In genomic region chr2:18799265-18799965, GRCm38 (mm10) we compare ENCODE assay signal across 8 mouse cellular contexts.
DNase-seq lines count a peak whose midpoint lies in the region; ATAC-seq and TF ChIP-seq lines count a peak whose summit lies in the region.

No protein-coding gene starts in this region.

- H3K36me3 ChIP-seq in megakaryocyte, embryonic 14.5 days (replicated peaks; ENCODE audit: low read length), result no peaks in the 10 kb centered on the region
- no peaks in the 10 kb centered on the region for H3K36me3 ChIP-seq in limb, embryonic 12.5 days
- no peaks in the 10 kb centered on the region for H3K36me3 ChIP-seq in stomach, embryonic 14.5 days (ENCODE audit: control insufficient read depth, insufficient read depth, low read length)

- TF ChIP-seq CTCF in cerebellum, adult 2 months (IDR thresholded peaks at IDR 0.05; ENCODE audit: borderline replicate concordance, insufficient read depth, low read depth, low read length), result no peak

- H3K4me1 ChIP-seq in cerebellum, adult 2 months (ENCODE audit: control insufficient read depth, insufficient read depth, low read length), result no peaks in the 10 kb centered on the region
- peaks cover 26% of the 10 kb centered on the region for H3K4me1 ChIP-seq in megakaryocyte, embryonic 14.5 days
- peaks cover 23% of the 10 kb centered on the region for H3K4me1 ChIP-seq in limb, embryonic 12.5 days (replicated peaks)
- H3K4me1 ChIP-seq in stomach, embryonic 14.5 days (ENCODE audit: control insufficient read depth, insufficient read depth, low read length), result peaks cover 17% of the 10 kb centered on the region

- 0 out of 2 replicates have a peak, but pooled peaks cover 4% of the 10 kb centered on the region for H3K9me3 ChIP-seq in megakaryocyte, embryonic 14.5 days
- H3K9me3 ChIP-seq in limb, embryonic 12.5 days, result no peaks in the 10 kb centered on the region
- no peaks in the 10 kb centered on the region for H3K9me3 ChIP-seq in stomach, embryonic 14.5 days (ENCODE audit: control insufficient read depth, low read depth, low read length)

- no peak for DNase-seq in cerebellum, adult 2 months
- DNase-seq in cerebellum, adult 11 months, result no peak
- DNase-seq in right cerebral cortex, postnatal 36 days (ENCODE audit: low spot score in 2 of 2), result no peak
- DNase-seq in left cerebral cortex, adult 18-20 months (ENCODE audit: low spot score in 2 of 2), result no peak

- no peak overlapping the region for H3K27ac ChIP-seq in cerebellum, adult 2 months (ENCODE audit: insufficient read depth, low read length)
- no peak overlapping the region for H3K27ac ChIP-seq in limb, embryonic 12.5 days
- H3K27ac ChIP-seq in stomach, embryonic 14.5 days (ENCODE audit: low read length), result no peak overlapping the region

- ATAC-seq in megakaryocyte, adult 5-6 weeks (ENCODE audit: poor library complexity, severe bottlenecking), result no peak
- ATAC-seq in limb, embryonic 12.5 days (ENCODE audit: insufficient number of reproducible peaks, insufficient read depth, low FRiP score, low TSS enrichment, low read depth), result no peak
- no peak for ATAC-seq in stomach, embryonic 14.5 days (ENCODE audit: insufficient number of reproducible peaks, insufficient read depth, low FRiP score, low read depth)

- H3K4me2 ChIP-seq in limb, embryonic 12.5 days, result peak overlapping the region; percentile 74
- H3K4me2 ChIP-seq in stomach, embryonic 14.5 days (replicated peaks; ENCODE audit: low read depth, low read length), result peak overlapping the region; percentile 82

- TF ChIP-seq POLR2A in cerebellum, adult 2 months (IDR thresholded peaks at IDR 0.05; ENCODE audit: borderline replicate concordance, insufficient read depth, low read length), result no peak

- 27% methylated on average over 17 of the region's 17 CpGs for WGBS in cerebellum, adult 2 months
- WGBS in limb, embryonic 12.5 days, result 11% methylated on average over 17 of the region's 17 CpGs
- 14% methylated on average over 17 of the region's 17 CpGs for WGBS in stomach, embryonic 14.5 days

- H3K9ac ChIP-seq in limb, embryonic 12.5 days (replicated peaks), result no peak overlapping the region
- H3K9ac ChIP-seq in stomach, embryonic 14.5 days (replicated peaks; ENCODE audit: low read depth, low read length), result no peak overlapping the region

- H3K4me3 ChIP-seq in cerebellum, adult 2 months (replicated peaks; ENCODE audit: insufficient read depth, low read depth, low read length), result peak overlapping the region; percentile 63
- H3K4me3 ChIP-seq in megakaryocyte, embryonic 14.5 days (replicated peaks), result peak overlapping the region; percentile 89
- peak overlapping the region; percentile 44 for H3K4me3 ChIP-seq in limb, embryonic 12.5 days (replicated peaks)
- H3K4me3 ChIP-seq in stomach, embryonic 14.5 days (ENCODE audit: low read depth, low read length), result peak overlapping the region; percentile 40

- H3K27me3 ChIP-seq in cerebellum, adult 2 months (ENCODE audit: control insufficient read depth, insufficient read depth, low read length), result no peaks in the 10 kb centered on the region
- H3K27me3 ChIP-seq in megakaryocyte, embryonic 14.5 days (replicated peaks), result peaks cover 85% of the 10 kb centered on the region
- H3K27me3 ChIP-seq in limb, embryonic 12.5 days, result peaks cover 84% of the 10 kb centered on the region
- H3K27me3 ChIP-seq in stomach, embryonic 14.5 days (ENCODE audit: control insufficient read depth, insufficient read depth, low read length), result peaks cover 28% of the 10 kb centered on the region
